Mouse (Mus musculus): ENCODE measurements around the gene 4933400A11Rik.

DNA sequence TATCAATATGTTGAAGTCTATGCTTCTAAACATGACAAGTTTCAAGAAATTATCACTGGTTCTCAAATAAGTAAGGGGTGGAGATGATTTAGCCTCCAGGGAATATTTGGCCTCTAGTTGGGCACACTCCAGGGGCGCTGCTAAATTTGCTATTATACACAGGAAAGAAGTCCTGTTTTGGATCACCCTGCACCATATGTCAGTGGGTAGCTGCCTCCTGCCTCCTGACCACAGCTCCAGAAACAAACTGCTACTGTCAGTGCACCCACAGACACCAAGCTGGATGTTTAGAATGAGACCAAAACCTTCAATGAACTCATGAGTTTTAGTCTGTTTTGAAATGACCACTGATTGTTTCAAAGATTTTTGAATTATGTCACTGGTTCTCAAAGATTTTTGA lies 34.2 kb upstream of the 4933400A11Rik start:
- TF ChIP-seq CTCF (conservative IDR thresholded peaks at IDR 0.05 in 1 of 2, IDR thresholded peaks at IDR 0.05 in 1 of 2; ENCODE audit: low read depth in 2 of 2, low read length in 2 of 2) = no peak
- TF ChIP-seq ZKSCAN1 (IDR thresholded peaks at IDR 0.05; ENCODE audit: borderline replicate concordance, low read depth, low read length) = no peak
- TF ChIP-seq EP300 (IDR thresholded peaks at IDR 0.05; ENCODE audit: low read length) = no peak
- TF ChIP-seq ZC3H11A (IDR thresholded peaks at IDR 0.05; ENCODE audit: low read depth, low read length) = no peak
